10 mouse cellular contexts compared by ENCODE assay signal in the genomic region with DNA sequence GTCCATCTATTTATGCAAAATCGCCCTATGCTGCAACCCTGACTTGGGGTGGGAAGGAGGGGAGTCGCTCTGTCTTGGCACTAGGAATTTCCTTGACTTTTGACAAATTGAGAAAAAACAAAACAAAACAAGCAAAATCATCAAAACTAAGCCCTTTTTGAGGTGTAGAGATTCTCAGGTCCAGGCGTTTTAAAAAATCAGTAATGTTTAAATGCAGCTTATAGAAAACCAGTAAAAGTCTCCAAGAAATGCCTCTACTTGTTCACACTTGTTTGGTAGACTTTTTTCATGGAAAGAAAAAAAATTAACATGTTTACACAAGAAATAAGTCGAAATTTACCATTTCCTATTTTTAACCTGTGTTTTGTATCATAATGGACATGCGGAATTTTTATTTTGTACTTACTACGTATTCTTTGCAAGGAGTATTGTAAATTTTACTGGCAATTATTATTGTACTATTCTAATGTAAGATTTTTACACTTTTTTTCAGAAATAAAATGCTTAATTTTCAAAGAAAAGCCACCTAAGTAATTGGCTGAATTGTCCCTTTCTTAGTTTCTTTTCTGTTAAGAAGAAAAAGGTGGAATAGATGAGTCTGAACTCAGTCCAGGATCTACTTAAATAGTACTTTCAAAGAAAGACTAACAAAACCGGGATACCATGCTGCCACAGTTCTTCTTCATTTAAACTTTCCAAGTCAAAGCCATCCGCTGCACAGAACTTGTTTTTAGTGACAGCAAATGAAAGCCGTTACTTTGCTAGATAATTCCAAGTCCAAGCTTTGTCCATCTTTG. TPM values are rescaled to one million over a fixed set of nuclear protein-coding genes. Genes with fewer than 3 reads are reported as not detected.
A peak's percentile ranks its signal among the peaks of the same experiment; 100 is the strongest.
DNase-seq lines count a peak whose midpoint lies in the region; ATAC-seq lines count a peak whose summit lies in the region.
"Had no signal": no experiment of that assay in that cellular context is flagged by ENCODE, and none has a peak within 500 bp of the region (broad histone marks: within the 10 kb centered on the region; RNA-seq: fewer than 3 reads in every experiment).

No protein-coding gene starts in this region.

- H3K4me2 ChIP-seq in kidney, embryonic 14.5 days (replicated peaks; ENCODE audit: low read depth, low read length), result peak overlapping the region; percentile 57
- peak overlapping the region; percentile 81 for H3K4me2 ChIP-seq in embryonic facial prominence, embryonic 13.5 days
- no peak overlapping the region for H3K4me2 ChIP-seq in intestine, embryonic 14.5 days (ENCODE audit: low read length)
- 0 out of 2 replicates have a peak overlapping the region, but pooled peaks have one; percentile 53 for H3K4me2 ChIP-seq in neural tube, embryonic 13.5 days

- DNase-seq in kidney, adult 18-20 months, result no peak
- DNase-seq in intestine, embryonic 14.5 days (ENCODE audit: low spot score), result peak; percentile 62
- no peak for DNase-seq in ovary, adult 18-20 months (ENCODE audit: low spot score)
- no peak for DNase-seq in right cerebral cortex, postnatal 14 days
- no peak for DNase-seq in testis, postnatal 14 days (ENCODE audit: low spot score)

- no peaks in the 10 kb centered on the region for H3K36me3 ChIP-seq in kidney, embryonic 14.5 days (ENCODE audit: control insufficient read depth, insufficient read depth, low read length)
- H3K36me3 ChIP-seq in embryonic facial prominence, embryonic 13.5 days, result no peaks in the 10 kb centered on the region
- H3K36me3 ChIP-seq in intestine, embryonic 14.5 days (ENCODE audit: control insufficient read depth, insufficient read depth, low read length), result no peaks in the 10 kb centered on the region
- no peaks in the 10 kb centered on the region for H3K36me3 ChIP-seq in neural tube, embryonic 13.5 days

- H3K27ac ChIP-seq in kidney, embryonic 14.5 days (ENCODE audit: low read depth, low read length), result peak overlapping the region; percentile 82; the same call in 1 of the 2 replicates
- H3K27ac ChIP-seq in embryonic facial prominence, embryonic 13.5 days, result no peak overlapping the region
- H3K27ac ChIP-seq in intestine, embryonic 14.5 days (ENCODE audit: low read depth), result no peak overlapping the region
- H3K27ac ChIP-seq in neural tube, embryonic 13.5 days (replicated peaks), result no peak overlapping the region

- peak overlapping the region; percentile 49 for H3K4me3 ChIP-seq in kidney, embryonic 14.5 days (ENCODE audit: low read length)
- H3K4me3 ChIP-seq in embryonic facial prominence, embryonic 13.5 days, result peak overlapping the region; percentile 64
- H3K4me3 ChIP-seq in intestine, embryonic 14.5 days (ENCODE audit: low read depth, low read length), result no peak overlapping the region
- peak overlapping the region; percentile 42 for H3K4me3 ChIP-seq in neural tube, embryonic 13.5 days

- H3K9me3 ChIP-seq in kidney, embryonic 14.5 days (ENCODE audit: control insufficient read depth, low read length), result no peaks in the 10 kb centered on the region
- no peaks in the 10 kb centered on the region for H3K9me3 ChIP-seq in embryonic facial prominence, embryonic 13.5 days
- H3K9me3 ChIP-seq in intestine, embryonic 14.5 days (ENCODE audit: control insufficient read depth, low read length), result no peaks in the 10 kb centered on the region
- no peaks in the 10 kb centered on the region for H3K9me3 ChIP-seq in neural tube, embryonic 13.5 days

- H3K27me3 ChIP-seq in kidney, embryonic 14.5 days (ENCODE audit: control insufficient read depth, insufficient read depth, low read length), result peaks cover 57% of the 10 kb centered on the region
- H3K27me3 ChIP-seq in embryonic facial prominence, embryonic 13.5 days, result peaks cover 89% of the 10 kb centered on the region
- H3K27me3 ChIP-seq in intestine, embryonic 14.5 days (replicated peaks; ENCODE audit: control insufficient read depth, insufficient read depth, low read length), result peaks cover 98% of the 10 kb centered on the region
- H3K27me3 ChIP-seq in neural tube, embryonic 13.5 days, result peaks cover 95% of the 10 kb centered on the region
- H3K27me3 ChIP-seq: CH12.LX had no signal

- peak overlapping the region; percentile 72 for H3K9ac ChIP-seq in kidney, embryonic 14.5 days (ENCODE audit: low read depth, low read length)
- H3K9ac ChIP-seq in embryonic facial prominence, embryonic 13.5 days, result peak overlapping the region; percentile 82
- H3K9ac ChIP-seq in intestine, embryonic 14.5 days (ENCODE audit: low read length), result no peak overlapping the region
- H3K9ac ChIP-seq in neural tube, embryonic 13.5 days, result peak overlapping the region; percentile 67

- 8% methylated on average over 9 of the region's 9 CpGs for WGBS in kidney, embryonic 14.5 days
- WGBS in embryonic facial prominence, embryonic 13.5 days, result 7% methylated on average over 9 of the region's 9 CpGs
- 5% methylated on average over 9 of the region's 9 CpGs for WGBS in intestine, embryonic 14.5 days
- WGBS in neural tube, embryonic 13.5 days, result 3% methylated on average over 9 of the region's 9 CpGs

- no peak for ATAC-seq in kidney, embryonic 14.5 days (ENCODE audit: low FRiP score, low TSS enrichment)
- ATAC-seq in embryonic facial prominence, embryonic 13.5 days (ENCODE audit: insufficient number of reproducible peaks, insufficient read depth, low FRiP score, low TSS enrichment, low read depth), result no peak
- no peak for ATAC-seq in intestine, embryonic 14.5 days (replicated peaks; ENCODE audit: low FRiP score, low TSS enrichment, low read depth)
- ATAC-seq in neural tube, embryonic 13.5 days (ENCODE audit: low read depth), result no peak

- H3K4me1 ChIP-seq in kidney, embryonic 14.5 days (ENCODE audit: control insufficient read depth, insufficient read depth, low read length), result 0 out of 2 replicates have a peak, but pooled peaks cover 4% of the 10 kb centered on the region
- peaks cover 26% of the 10 kb centered on the region for H3K4me1 ChIP-seq in embryonic facial prominence, embryonic 13.5 days
- peaks cover 21% of the 10 kb centered on the region for H3K4me1 ChIP-seq in intestine, embryonic 14.5 days (replicated peaks; ENCODE audit: control insufficient read depth, insufficient read depth, low read length)
- H3K4me1 ChIP-seq in neural tube, embryonic 13.5 days (replicated peaks), result peaks cover 34% of the 10 kb centered on the region

RNA-seq across cellular contexts. Expression of a gene that starts 2.3 kb away (rescaled TPM):
- polyA plus RNA-seq in kidney, embryonic 14.5 days (2014; fragmentation: Nextera tagmentation; extraction: Ambion mirVana), result 8.5 and 12.8 TPM in 2 replicates
- polyA plus RNA-seq in embryonic facial prominence, embryonic 13.5 days (2015; fragmentation: Nextera tagmentation; extraction: Ambion mirVana), result 3.5 and 3.9 TPM in 2 replicates
- not detected in 2 replicates for polyA plus RNA-seq in intestine, embryonic 14.5 days (2014; fragmentation: Nextera tagmentation; extraction: Ambion mirVana)
- 1.4 and 1.7 TPM in 2 replicates for polyA plus RNA-seq in neural tube, embryonic 13.5 days (2015; fragmentation: Nextera tagmentation; extraction: Ambion mirVana)
- polyA plus RNA-seq: liver, embryonic 11.5 days had no signal

RNA-seq across cellular contexts. Expression of a gene that starts 39.6 kb away (rescaled TPM):
- polyA plus RNA-seq in kidney, embryonic 14.5 days (2014; fragmentation: Nextera tagmentation; extraction: Ambion mirVana), result 811 and 923 TPM in 2 replicates
- polyA plus RNA-seq in embryonic facial prominence, embryonic 13.5 days (2015; fragmentation: Nextera tagmentation; extraction: Ambion mirVana), result 725 and 786 TPM in 2 replicates
- 708 and 729 TPM in 2 replicates for polyA plus RNA-seq in intestine, embryonic 14.5 days (2014; fragmentation: Nextera tagmentation; extraction: Ambion mirVana)
- 615 and 618 TPM in 2 replicates for polyA plus RNA-seq in neural tube, embryonic 13.5 days (2015; fragmentation: Nextera tagmentation; extraction: Ambion mirVana)
